Mouse (Mus musculus) retina, postnatal 1 day (tissue): ENCODE data around the gene Dbp.
"Not testable (repeated sequence)": the region's sequence is repeated elsewhere in the genome, so short reads cannot be mapped to it uniquely, and the experiment has no call there.

ENCODE experiments used
- DNase-seq: peaks from one replicate; pipeline ENCODE4 v3.0.0-alpha.2; 2012

The Dbp gene

GRCm38 (mm10) chr7:45704730-45705442, at the start of gene Dbp:
TSS of gene Dbp (plus strand) at chr7:45705088.
- peak; percentile 100 for DNase-seq

GRCm38 (mm10) chr7:45660746-45661478, 44.0 kb upstream of the Dbp start:
- DNase-seq: no peak

- DNase-seq: not testable (repeated sequence)
Observed at GRCm38 (mm10) chr7:45661702-45662101, 43.2 kb upstream of the Dbp start.

GRCm38 (mm10) chr7:45665303-45666138, 39.4 kb upstream of the Dbp start:
- DNase-seq: no peak

GRCm38 (mm10) chr7:45666161-45666560, 38.7 kb upstream of the Dbp start, which contains the start of gene Fut2:
TSS of gene Fut2 (minus strand) at chr7:45666394.
- no peak for DNase-seq

- peak; percentile 24 for DNase-seq
Observed at GRCm38 (mm10) chr7:45667761-45668160, 37.1 kb upstream of the Dbp start.

- no peak for DNase-seq
Observed at GRCm38 (mm10) chr7:45668921-45669320, 36.0 kb upstream of the Dbp start.

- no peak for DNase-seq
Observed at GRCm38 (mm10) chr7:45677627-45678295, 27.1 kb upstream of the Dbp start.

- no peak for DNase-seq
Observed at GRCm38 (mm10) chr7:45678513-45678912, 26.4 kb upstream of the Dbp start.

- no peak for DNase-seq
Observed at GRCm38 (mm10) chr7:45679966-45680621, 24.8 kb upstream of the Dbp start.

GRCm38 (mm10) chr7:45681046-45681736, 23.7 kb upstream of the Dbp start:
- DNase-seq: no peak

- peak; percentile 93 for DNase-seq
Observed at GRCm38 (mm10) chr7:45682144-45683126, 22.5 kb upstream of the Dbp start.

GRCm38 (mm10) chr7:45683396-45684050, 21.4 kb upstream of the Dbp start, which contains the start of gene Ntn5:
TSS of gene Ntn5 (plus strand) at chr7:45684022.
- no peak for DNase-seq

- DNase-seq: no peak
Observed at GRCm38 (mm10) chr7:45685811-45686210, 19.1 kb upstream of the Dbp start.

GRCm38 (mm10) chr7:45686841-45687240, 18.0 kb upstream of the Dbp start:
- DNase-seq: no peak

GRCm38 (mm10) chr7:45689099-45689498, 15.8 kb upstream of the Dbp start:
- no peak for DNase-seq

- DNase-seq: no peak
Observed at GRCm38 (mm10) chr7:45689800-45690199, 15.1 kb upstream of the Dbp start.

- no peak for DNase-seq
Observed at GRCm38 (mm10) chr7:45692364-45692763, 12.5 kb upstream of the Dbp start.

GRCm38 (mm10) chr7:45693921-45694591, 10.8 kb upstream of the Dbp start, which contains the start of gene Sec1:
TSS of gene Sec1 (minus strand) at chr7:45694402.
- DNase-seq: no peak
